Mouse (Mus musculus): ENCODE data around the gene Axdnd1.

DNA sequence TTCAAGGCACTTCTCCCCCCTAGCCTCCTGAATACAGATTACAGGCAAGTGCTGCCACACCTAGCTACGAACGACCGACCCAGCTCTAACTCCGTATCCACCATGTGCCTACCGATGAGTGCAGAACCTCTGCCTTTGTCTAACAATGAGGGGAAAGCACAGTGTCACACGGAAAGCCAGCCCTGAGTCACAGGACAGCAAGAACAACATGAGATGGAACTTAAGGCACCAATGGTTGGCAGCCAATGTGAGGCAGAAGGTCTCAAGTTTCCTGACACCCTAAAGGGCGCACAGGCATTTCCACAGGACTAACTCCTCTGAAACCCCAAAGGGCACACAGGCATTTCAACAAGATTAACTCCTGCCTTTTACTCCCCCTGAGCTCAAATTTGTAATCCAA lies 28.1 kb upstream of the Axdnd1 start:
- TF ChIP-seq MAFK (IDR thresholded peaks at IDR 0.05; ENCODE audit: insufficient read depth, low read depth, low read length) (no peak), CHD2 (IDR thresholded peaks at IDR 0.05; ENCODE audit: low read depth, low read length) (no peak)
